Mouse (Mus musculus): ENCODE results near the gene Olfr715. TPM values are rescaled to one million over a fixed set of nuclear protein-coding genes. Genes with fewer than 3 reads are reported as not detected.
"Not testable (repeated sequence)": the region's sequence is repeated elsewhere in the genome, so short reads cannot be mapped to it uniquely, and the experiment has no call there.

Gene Olfr715
- polyA plus RNA-seq (2015; fragmentation: Nextera tagmentation; extraction: Ambion mirVana), result not detected in 2 replicates

DNA sequence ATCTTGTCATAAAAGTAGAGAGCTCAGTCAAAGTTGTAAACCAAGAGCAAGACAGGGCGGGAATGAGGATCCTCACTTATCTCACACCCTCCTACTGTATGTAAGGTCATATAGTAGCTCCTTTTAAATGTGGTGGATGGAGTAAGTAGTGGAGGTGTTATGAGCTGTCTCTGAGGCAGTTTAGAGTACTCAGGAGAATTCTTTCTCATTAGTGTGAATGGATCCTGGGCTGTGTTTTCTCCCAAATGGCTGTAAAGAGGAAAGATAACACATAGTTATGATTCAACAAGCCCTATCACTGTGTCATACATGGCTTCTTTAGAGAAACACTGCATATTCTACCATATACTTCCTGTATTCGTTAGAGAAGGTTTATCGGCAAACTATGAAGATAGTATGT lies at the start of gene Olfr715:
Olfr715 (minus strand) TSS at position 101 of the 400 bp plus-strand sequence.
- not testable (repeated sequence) for H3K4me2 ChIP-seq; H3K27ac ChIP-seq; H3K4me1 ChIP-seq; H3K9me3 ChIP-seq; H3K9ac ChIP-seq; H3K4me3 ChIP-seq; H3K36me3 ChIP-seq; H3K27me3 ChIP-seq; ATAC-seq (ENCODE audit: insufficient number of reproducible peaks, insufficient read depth, low FRiP score, low TSS enrichment, low read depth)
- 89% methylated on average over 3 of the region's 3 CpGs for WGBS

DNA sequence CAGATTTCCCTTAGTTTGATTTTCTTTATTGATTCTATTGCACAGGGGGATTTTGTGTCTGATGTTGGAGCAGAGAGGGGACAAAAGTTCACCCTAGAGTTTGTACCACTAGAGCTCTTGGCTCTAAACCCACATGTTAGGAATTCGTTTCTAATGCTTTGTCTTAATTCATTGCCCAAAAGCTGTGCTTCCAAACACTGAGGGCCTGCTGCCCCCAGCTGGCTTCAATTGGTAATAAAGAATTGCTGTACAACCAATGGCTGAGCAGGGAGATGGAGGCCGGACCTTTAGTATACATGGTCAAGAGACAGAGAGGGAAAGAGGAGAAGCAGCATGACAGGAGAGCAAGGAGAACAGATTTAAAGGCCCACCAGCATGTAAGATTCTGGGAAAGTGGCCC lies 49.5 kb upstream of the Olfr715 start:
- Histone ChIP-seq H3K36me3 (no peaks in the 10 kb centered on the region), H3K4me3 (no peak overlapping the region), H3K27ac (no peak overlapping the region), H3K27me3 (no peaks in the 10 kb centered on the region), H3K4me2 (no peak overlapping the region), H3K9ac (no peak overlapping the region), H3K9me3 (no peaks in the 10 kb centered on the region), H3K4me1 (no peaks in the 10 kb centered on the region)
- WGBS, result 42% methylated on average over 2 of the region's 2 CpGs
- no peak for ATAC-seq (ENCODE audit: insufficient number of reproducible peaks, insufficient read depth, low FRiP score, low TSS enrichment, low read depth)

GRCm38 (mm10) chr7:107166690-107167089 lies 35.8 kb upstream of the Olfr715 start, which contains the start of gene Nlrp14:
Nlrp14 (plus strand) TSS chr7:107166990.
- H3K27me3 ChIP-seq, result no peaks in the 10 kb centered on the region
- H3K9ac ChIP-seq, result no peak within 1 kb of the TSS
- no peaks in the 10 kb centered on the region for H3K36me3 ChIP-seq
- H3K4me1 ChIP-seq, result no peaks in the 10 kb centered on the region
- H3K9me3 ChIP-seq, result no peaks in the 10 kb centered on the region
- no peak within 1 kb of the TSS for H3K27ac ChIP-seq
- H3K4me2 ChIP-seq, result no peak within 1 kb of the TSS
- no peak for ATAC-seq (ENCODE audit: insufficient number of reproducible peaks, insufficient read depth, low FRiP score, low TSS enrichment, low read depth)
- 76% methylated on average over 10 of the region's 10 CpGs for WGBS
- no peak within 1 kb of the TSS for H3K4me3 ChIP-seq

DNA sequence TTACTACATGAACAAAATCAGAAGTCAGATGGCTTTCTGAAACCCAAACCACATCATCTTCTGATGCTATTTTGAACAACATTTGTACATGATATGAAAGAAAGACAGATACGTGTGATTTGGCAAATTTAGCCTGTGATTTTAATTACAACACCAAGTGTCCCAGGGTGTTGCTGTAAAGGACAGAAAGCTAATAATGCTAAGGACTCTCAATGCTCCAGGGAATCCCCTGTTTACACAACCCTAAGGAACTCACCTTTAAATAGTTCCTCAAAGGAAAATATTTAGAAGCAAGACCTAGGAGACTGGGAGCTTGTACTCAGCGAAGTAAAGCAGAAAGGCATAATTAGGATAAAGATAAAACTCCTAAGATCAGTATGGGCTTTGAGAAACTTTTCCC lies 7.1 kb upstream of the Olfr715 start, which contains the start of gene Olfr716:
Olfr716 (plus strand) TSS at position 301 of the 400 bp plus-strand sequence.
- H3K4me2 ChIP-seq; H3K4me3 ChIP-seq; H3K27ac ChIP-seq; H3K9me3 ChIP-seq; H3K27me3 ChIP-seq; ATAC-seq (ENCODE audit: insufficient number of reproducible peaks, insufficient read depth, low FRiP score, low TSS enrichment, low read depth); H3K4me1 ChIP-seq; H3K9ac ChIP-seq; H3K36me3 ChIP-seq: not testable (repeated sequence)
- 69% methylated on average over 2 of the region's 2 CpGs for WGBS

DNA sequence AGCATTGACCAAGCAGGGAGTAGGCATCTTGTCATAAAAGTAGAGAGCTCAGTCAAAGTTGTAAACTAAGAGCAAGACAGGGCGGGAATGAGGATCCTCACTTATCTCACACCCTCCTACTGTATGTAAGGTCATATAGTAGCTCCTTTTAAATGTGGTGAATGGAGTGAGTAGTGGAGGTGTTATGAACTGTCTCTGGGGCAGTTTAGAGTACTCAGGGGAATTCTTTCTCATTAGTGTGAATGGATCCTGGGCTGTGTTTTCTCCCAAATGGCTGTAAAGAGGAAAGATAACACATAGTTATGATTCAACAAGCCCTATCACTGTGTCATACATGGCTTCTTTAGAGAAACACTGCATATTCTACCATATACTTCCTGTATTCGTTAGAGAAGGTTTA lies 20.6 kb downstream of the Olfr715 start, which contains the start of gene Olfr715b:
Olfr715b (minus strand) TSS at position 101 of the 400 bp plus-strand sequence.
- not testable (repeated sequence) for H3K27me3 ChIP-seq; H3K4me2 ChIP-seq; H3K9ac ChIP-seq; H3K4me1 ChIP-seq; H3K4me3 ChIP-seq; H3K36me3 ChIP-seq; H3K27ac ChIP-seq; H3K9me3 ChIP-seq; ATAC-seq (ENCODE audit: insufficient number of reproducible peaks, insufficient read depth, low FRiP score, low TSS enrichment, low read depth)
- 82% methylated on average over 2 of the region's 2 CpGs for WGBS

- Histone ChIP-seq H3K9me3 (0 out of 2 replicates have a peak, but pooled peaks cover 5% of the 10 kb centered on the region), H3K4me1 (no peaks in the 10 kb centered on the region), H3K36me3 (no peaks in the 10 kb centered on the region), H3K9ac (no peak within 1 kb of the TSS), H3K4me2 (no peak within 1 kb of the TSS), H3K4me3 (no peak within 1 kb of the TSS), H3K27ac (no peak within 1 kb of the TSS), H3K27me3 (no peaks in the 10 kb centered on the region)
- WGBS, result 46% methylated on average over 1 of the region's 1 CpGs
- ATAC-seq (ENCODE audit: insufficient number of reproducible peaks, insufficient read depth, low FRiP score, low TSS enrichment, low read depth), result no peak
Observed at GRCm38 (mm10) chr7:107092920-107093319, 38.0 kb downstream of the Olfr715 start, which contains the start of gene Olfr17. Olfr17 (plus strand) TSS chr7:107093220.

Other genes starting within 250 kb of the Olfr715 start
- gene Olfr706, start 242.9 kb downstream of the Olfr715 start, polyA plus RNA-seq (2015; fragmentation: Nextera tagmentation; extraction: Ambion mirVana), result not detected in 2 replicates
- gene Olfr707, start 229.8 kb downstream of the Olfr715 start, polyA plus RNA-seq (2015; fragmentation: Nextera tagmentation; extraction: Ambion mirVana), result not detected in 2 replicates
- not detected in 2 replicates for gene Olfr1532-ps1, start 223.1 kb downstream of the Olfr715 start, polyA plus RNA-seq (2015; fragmentation: Nextera tagmentation; extraction: Ambion mirVana)
- gene Olfr709-ps1, start 198.9 kb downstream of the Olfr715 start, polyA plus RNA-seq (2015; fragmentation: Nextera tagmentation; extraction: Ambion mirVana), result not detected in 2 replicates
- not detected in 2 replicates for gene Olfr710, start 182.8 kb downstream of the Olfr715 start, polyA plus RNA-seq (2015; fragmentation: Nextera tagmentation; extraction: Ambion mirVana)
- not detected in 2 replicates for gene Olfr6, start 167.1 kb downstream of the Olfr715 start, polyA plus RNA-seq (2015; fragmentation: Nextera tagmentation; extraction: Ambion mirVana)
- gene Olfr711, start 155.6 kb downstream of the Olfr715 start, polyA plus RNA-seq (2015; fragmentation: Nextera tagmentation; extraction: Ambion mirVana), result not detected in 2 replicates
- gene Olfr2, start 125.0 kb downstream of the Olfr715 start, polyA plus RNA-seq (2015; fragmentation: Nextera tagmentation; extraction: Ambion mirVana), result not detected in 2 replicates
- not detected in 2 replicates for gene Olfr713, start 99.9 kb downstream of the Olfr715 start, polyA plus RNA-seq (2015; fragmentation: Nextera tagmentation; extraction: Ambion mirVana)
- gene Olfr714, start 60.1 kb downstream of the Olfr715 start, polyA plus RNA-seq (2015; fragmentation: Nextera tagmentation; extraction: Ambion mirVana), result not detected in 2 replicates
- not detected in 2 replicates for gene Olfr17, start 37.9 kb downstream of the Olfr715 start, polyA plus RNA-seq (2015; fragmentation: Nextera tagmentation; extraction: Ambion mirVana)
- gene Olfr715b, start 20.7 kb downstream of the Olfr715 start, polyA plus RNA-seq (2015; fragmentation: Nextera tagmentation; extraction: Ambion mirVana), result not detected in 2 replicates
- not detected in 2 replicates for gene Olfr716, start 7.2 kb upstream of the Olfr715 start, polyA plus RNA-seq (2015; fragmentation: Nextera tagmentation; extraction: Ambion mirVana)
- not detected in 2 replicates for gene Nlrp14, start 35.9 kb upstream of the Olfr715 start, polyA plus RNA-seq (2015; fragmentation: Nextera tagmentation; extraction: Ambion mirVana)
- not detected in 2 replicates for gene Rbmxl2, start 78.4 kb upstream of the Olfr715 start, polyA plus RNA-seq (2015; fragmentation: Nextera tagmentation; extraction: Ambion mirVana)
- 3.9 and 4.2 TPM in 2 replicates for gene Syt9, start 239.6 kb upstream of the Olfr715 start, polyA plus RNA-seq (2015; fragmentation: Nextera tagmentation; extraction: Ambion mirVana)